Mouse (Mus musculus): ENCODE measurements around the gene Apol10a. TPM values are rescaled to one million over a fixed set of nuclear protein-coding genes. Genes with fewer than 3 reads are reported as not detected.
"Not testable (repeated sequence)": the region's sequence is repeated elsewhere in the genome, so short reads cannot be mapped to it uniquely, and the experiment has no call there.

Gene Apol10a
- not detected in 2 replicates for polyA plus RNA-seq (2012; rRNA removed)

DNA sequence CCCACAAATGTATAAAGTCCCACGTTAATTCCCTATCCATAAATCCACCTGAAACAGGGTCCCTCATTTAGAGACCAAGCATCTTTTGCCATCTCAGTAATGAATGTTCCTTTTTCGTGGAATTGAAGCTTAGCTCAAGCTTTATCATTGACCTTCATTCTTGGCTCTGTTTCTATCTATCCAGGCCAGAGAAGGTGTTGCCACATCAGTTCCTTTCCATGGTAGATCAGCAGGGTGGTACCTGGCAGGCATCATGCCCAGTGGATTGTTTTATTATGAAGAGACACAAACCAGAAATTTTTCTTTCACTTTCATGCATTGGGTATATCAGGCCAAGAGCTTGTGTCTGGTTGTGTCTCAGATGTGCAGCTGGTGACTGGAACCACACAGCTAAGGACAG is at the start of gene Apol10a:
Apol10a (plus strand) TSS at position 355 of the 400 bp plus-strand sequence.
- not testable (repeated sequence) for DNase-seq (ENCODE audit: low read depth)

DNA sequence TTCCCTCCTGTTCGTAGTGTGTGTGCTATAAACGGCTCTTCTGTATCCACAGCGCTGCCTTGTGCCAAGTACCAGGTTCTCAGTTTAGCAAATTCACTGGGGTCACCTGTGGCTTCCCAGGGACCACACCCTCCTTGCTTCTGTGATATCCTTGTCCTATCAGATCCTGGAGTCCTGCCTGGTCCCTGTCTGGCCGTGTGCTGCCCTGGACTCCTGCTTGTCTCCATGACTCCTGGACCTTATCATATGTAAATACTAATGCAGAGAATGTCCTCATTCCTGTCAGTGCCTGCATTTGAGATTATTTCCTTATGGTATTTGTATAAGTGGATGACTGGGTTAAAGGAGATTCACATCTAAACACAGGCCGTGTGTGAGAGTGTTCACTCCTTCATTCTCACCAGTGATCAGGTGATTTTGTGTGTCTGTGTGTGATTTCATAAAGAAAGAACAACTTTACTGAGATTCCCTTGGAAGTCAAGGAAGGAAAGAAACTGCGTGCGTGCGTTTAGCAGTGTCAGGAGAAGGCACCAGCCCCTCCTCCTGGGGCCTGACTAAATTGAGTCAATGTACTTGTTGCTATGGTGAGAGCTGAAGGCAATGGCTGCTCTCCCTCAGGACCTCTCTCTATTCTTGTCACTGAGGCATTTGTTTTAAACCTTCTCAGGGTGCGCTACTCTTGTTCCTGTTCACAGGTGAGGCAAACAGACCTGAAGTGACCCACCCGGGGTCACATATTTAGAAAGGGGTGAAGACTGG is 48.0 kb upstream of the Apol10a start:
- not testable (repeated sequence) for DNase-seq (ENCODE audit: low read depth)

DNA sequence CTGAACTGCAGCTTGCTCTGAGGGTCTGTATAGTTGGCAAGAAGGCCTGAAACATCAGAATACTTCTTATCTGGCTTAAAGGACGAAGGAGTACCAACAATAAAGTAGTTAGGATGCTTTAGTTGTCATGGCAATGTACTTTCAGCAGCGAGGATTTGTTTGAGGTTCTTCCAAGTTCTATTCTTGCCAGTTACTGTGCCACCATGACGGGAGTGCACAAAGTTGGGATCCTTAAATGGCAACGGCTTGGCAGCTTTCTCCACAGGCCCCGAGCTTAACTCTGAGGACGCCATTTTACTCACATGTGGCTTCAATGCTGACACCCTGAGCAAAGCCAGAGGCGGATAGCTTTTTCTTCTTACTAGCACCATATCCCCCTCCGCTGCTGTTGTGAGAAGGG is 32.1 kb upstream of the Apol10a start:
- not testable (repeated sequence) for DNase-seq (ENCODE audit: low read depth)

DNA sequence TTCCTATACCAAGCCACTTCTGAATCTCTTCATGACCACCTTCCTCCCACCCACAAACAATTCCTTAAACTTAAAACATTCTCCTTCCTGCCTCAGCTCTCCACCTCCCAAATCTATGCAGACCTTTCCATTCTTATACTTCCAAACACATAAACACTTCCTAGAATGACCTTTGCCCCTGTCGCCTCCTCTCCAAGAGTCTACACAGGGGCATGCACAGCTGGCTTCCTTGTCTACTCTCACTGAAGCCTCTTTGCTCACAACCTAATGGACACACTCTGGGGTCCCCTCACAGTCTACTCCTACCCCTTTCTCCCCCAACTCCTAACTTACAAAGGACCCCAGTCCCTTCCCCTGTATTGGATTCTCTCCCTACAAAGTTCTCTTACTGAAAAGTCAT is 31.2 kb upstream of the Apol10a start:
- DNase-seq (ENCODE audit: low read depth), result not testable (repeated sequence)

DNA sequence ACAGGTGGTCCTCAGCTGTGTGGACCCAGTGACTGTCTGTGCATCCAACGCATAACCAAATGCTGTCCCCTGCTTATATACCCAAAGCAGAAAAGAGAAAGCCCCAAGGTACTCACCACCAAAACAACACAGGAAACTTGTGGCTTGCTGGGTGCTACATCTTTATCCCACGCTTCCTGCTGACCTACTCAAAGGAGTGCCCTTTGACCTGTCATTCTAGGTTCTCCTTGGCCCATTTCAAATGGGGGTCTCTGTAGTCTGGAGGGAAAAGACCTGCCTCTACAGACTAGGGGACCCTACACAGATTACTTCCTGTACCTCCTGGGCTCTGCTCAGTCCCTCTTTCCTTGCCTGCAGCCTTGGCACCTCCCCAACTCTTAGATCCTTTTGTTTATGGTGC is 29.5 kb upstream of the Apol10a start, which contains the start of gene Apol7b:
Apol7b (minus strand) TSS at position 101 of the 400 bp plus-strand sequence.
- DNase-seq (ENCODE audit: low read depth), result not testable (repeated sequence)

DNA sequence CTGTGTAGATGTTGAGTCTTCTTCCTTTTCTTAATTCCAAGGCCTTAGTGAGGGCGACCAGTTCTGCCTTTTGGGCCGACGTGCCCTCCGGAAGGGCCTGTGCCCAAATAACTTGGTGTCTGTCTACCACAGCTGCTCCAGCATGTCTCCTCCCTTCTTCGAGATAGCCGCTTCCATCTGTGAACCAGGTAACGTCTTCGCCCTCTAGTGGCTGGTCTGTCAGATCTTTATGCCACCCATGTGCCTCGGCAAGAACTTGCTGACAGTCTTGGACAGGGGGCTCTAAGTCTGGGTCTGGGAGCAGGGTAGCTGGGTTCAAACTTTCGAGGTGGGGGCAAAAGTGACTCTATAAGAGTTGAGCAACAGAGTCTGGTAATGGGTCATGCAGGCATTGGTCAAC is 26.9 kb upstream of the Apol10a start:
- DNase-seq (ENCODE audit: low read depth), result not testable (repeated sequence)

DNA sequence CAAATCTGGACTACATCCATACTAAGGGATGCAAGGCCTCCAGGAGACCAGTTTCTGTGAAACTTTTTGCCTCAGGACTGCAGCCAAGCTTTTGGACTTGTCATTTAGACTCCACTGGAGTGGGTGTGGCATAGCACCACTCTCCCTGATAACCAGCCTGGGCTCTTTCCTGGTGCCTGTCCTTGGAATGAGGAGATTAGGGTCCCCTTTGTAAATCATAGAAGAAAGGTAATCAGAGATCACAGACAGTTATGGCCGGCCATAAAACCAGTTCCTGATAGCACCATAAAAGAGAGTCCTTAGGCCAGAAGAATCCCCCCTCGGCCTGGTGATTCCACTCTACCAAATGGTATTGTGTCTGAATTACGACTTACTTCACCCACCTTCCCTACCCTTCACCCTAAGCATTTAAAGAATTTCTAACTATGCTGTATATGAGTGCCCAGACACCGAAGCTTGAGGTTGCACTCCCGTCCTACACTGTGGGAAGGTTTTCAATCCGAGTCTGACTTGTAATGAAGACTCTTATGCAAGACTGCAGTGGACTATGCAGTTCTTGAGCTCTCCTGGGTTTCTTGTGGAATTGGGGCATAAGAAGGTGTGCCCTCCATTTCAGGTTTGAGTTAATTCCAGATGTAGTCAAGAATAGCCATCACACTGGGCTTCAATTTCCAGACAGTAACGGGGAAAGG is 2.0 kb upstream of the Apol10a start:
- DNase-seq (ENCODE audit: low read depth), result not testable (repeated sequence)

DNA sequence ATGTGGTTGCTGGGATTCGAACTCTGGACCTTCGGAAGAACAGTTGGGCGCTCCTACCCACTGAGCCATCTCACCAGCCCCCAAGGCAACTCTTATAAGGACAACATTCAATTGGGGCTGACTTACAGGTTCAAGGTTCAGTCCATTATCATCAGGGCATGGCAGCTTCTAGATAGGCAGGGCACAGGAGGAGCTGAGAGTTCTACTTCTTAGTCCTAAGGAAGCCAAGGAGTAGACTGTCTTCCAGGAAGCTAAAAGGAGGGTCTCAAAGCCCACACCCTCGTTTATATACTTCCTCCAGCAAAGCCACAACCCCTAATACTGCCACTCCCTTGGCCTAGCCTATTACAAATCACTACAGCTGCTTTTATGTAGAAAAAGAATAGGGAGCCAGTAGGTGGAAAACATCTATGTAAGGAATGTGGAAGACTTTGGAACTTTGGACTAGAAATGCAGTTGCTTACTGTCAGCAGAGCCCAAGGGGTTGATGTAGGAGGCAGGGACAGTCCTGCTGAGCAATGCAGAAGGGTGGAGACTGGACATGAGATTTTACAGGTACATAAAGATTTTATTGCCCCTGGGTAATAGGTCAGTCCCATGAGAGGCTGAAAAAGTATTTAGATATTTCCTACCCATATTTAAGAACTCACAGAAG is 5.4 kb downstream of the Apol10a start:
- DNase-seq (ENCODE audit: low read depth), result no peak

DNA sequence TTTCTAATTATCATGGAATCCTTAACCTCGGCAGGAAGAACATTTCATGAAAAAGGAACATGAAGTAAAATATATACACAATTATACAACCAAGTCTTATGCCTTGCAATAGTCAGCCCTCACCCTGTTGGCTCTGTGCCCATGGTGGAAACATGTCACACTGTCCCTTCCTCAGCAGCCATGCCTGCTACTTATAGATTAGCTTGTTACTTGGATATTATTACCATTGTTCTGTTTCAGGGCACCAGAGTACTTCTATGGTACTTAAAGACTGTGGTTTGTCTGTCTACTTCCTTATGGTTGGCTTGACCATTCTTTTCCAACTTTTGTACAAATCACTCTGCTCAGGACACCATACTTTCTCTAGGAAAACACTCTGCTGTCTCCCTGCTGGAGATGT is 16.3 kb downstream of the Apol10a start:
- not testable (repeated sequence) for DNase-seq (ENCODE audit: low read depth)

GRCm38 (mm10) chr15:77494694-77495093 is 17.8 kb downstream of the Apol10a start:
- DNase-seq (ENCODE audit: low read depth), result not testable (repeated sequence)

DNA sequence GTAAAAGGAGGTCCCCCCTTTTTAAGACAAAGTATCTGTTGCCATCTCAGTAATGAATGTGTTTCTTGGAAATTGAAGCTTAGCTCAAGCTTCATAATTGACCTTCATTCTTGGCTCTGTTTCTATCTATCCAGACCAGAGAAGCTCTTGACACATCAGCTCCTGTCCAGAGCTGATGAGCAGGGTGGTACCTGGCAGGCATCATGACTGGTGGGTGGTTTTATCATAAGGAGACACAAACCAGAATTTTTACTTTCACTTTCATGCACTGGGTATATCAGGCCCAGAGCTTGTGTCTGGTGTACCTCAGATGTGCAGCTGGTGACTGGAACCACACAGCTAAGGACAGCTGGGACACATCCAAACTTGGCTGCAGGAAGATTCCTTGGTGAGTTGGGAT is 31.1 kb downstream of the Apol10a start, which contains the start of gene Apol11a:
Apol11a (plus strand) TSS at position 306 of the 400 bp plus-strand sequence.
- DNase-seq (ENCODE audit: low read depth), result not testable (repeated sequence)

DNA sequence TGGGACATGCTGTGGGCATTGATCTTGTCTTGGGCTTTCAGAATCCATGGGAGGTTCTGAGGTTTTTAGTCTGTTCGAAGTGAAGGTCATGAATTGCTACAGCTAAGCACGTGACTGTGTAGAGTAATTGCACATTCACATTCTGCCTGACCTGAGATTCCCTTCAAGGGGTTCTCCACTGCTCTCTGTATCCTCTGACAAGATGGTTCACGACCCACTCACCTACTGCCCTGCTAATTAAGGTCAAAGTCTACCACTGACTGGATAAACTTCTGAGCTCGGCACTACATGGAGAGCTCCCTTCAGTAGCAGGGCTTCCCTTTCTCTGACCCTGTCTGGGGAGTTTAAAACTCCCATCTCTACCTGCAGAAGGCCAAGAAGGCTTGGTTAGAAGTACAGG is 43.7 kb downstream of the Apol10a start:
- DNase-seq (ENCODE audit: low read depth), result not testable (repeated sequence)

GRCm38 (mm10) chr15:77523186-77523843 is 46.5 kb downstream of the Apol10a start:
- not testable (repeated sequence) for DNase-seq (ENCODE audit: low read depth)

DNA sequence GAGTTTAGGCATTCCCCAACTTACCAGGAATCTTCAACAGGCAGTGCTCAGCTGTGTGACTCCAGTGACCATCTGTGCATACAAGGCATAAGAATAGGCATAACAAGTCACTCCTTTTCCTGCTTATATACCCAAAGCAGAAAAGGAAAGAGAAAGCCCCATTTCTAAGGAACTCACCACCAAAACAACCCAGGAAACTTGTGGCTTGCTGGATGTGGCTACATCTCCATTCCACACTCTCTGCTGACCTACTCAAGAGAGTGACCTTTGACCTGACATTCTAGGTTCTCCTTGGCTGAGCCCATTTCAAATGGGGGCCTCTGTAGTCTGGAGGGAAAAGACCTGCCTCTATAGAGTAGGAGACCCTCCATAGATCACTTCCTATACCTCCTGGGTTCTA is 56.4 kb downstream of the Apol10a start, which contains the start of gene Apol7c:
Apol7c (minus strand) TSS at position 101 of the 400 bp plus-strand sequence.
- DNase-seq (ENCODE audit: low read depth), result no peak

GRCm38 (mm10) chr15:77539221-77539620 is 62.4 kb downstream of the Apol10a start:
- DNase-seq (ENCODE audit: low read depth), result not testable (repeated sequence)

Other genes with a start within 250 kb of the Apol10a start
- gene Rbfox2, start 170.0 kb upstream of the Apol10a start, polyA plus RNA-seq (2012; rRNA removed), result 40.5 and 41.8 TPM in 2 replicates
- gene Apol7a, start 77.9 kb upstream of the Apol10a start, polyA plus RNA-seq (2012; rRNA removed), result 0.32 and 0.38 TPM in 2 replicates
- gene Apol9a, start 65.9 kb upstream of the Apol10a start, polyA plus RNA-seq (2012; rRNA removed), result 1.0 and 1.4 TPM in 2 replicates
- 0.04 TPM in 1 of 2 replicates, not detected in the other for gene Apol7b, start 29.6 kb upstream of the Apol10a start, polyA plus RNA-seq (2012; rRNA removed)
- gene Apol11a, start 31.2 kb downstream of the Apol10a start, polyA plus RNA-seq (2012; rRNA removed), result not detected in 2 replicates
- gene Apol7c, start 56.3 kb downstream of the Apol10a start, polyA plus RNA-seq (2012; rRNA removed), result 0.18 and 0.23 TPM in 2 replicates
- 0.26 TPM in 1 of 2 replicates, not detected in the other for gene 1700025B11Rik, start 84.8 kb downstream of the Apol10a start, polyA plus RNA-seq (2012; rRNA removed)
- gene Apol10b, start 119.1 kb downstream of the Apol10a start, polyA plus RNA-seq (2012; rRNA removed), result 1.1 and 1.4 TPM in 2 replicates
- gene Gm36245, start 122.2 kb downstream of the Apol10a start, polyA plus RNA-seq (2012; rRNA removed), result 0.32 TPM in 1 of 2 replicates, not detected in the other
- gene Apol11b, start 166.2 kb downstream of the Apol10a start, polyA plus RNA-seq (2012; rRNA removed), result 0.37 TPM in 1 of 2 replicates, not detected in the other
- 0.09 and 0.34 TPM in 2 replicates for gene Apol7e, start 221.8 kb downstream of the Apol10a start, polyA plus RNA-seq (2012; rRNA removed)

Data from gonadal fat pad, adult 2 months (tissue).